Comparison of ENCODE assay signal across 8 mouse cellular contexts in genomic region chr13:58384779-58385546, GRCm38 (mm10). TPM values are rescaled to one million over a fixed set of nuclear protein-coding genes. Genes with fewer than 3 reads are reported as not detected.
DNase-seq lines count a peak whose midpoint lies in the region; ATAC-seq lines count a peak whose summit lies in the region.

2210016F16Rik (minus strand) TSS chr13:58385225.

- H3K9ac ChIP-seq in hindbrain, embryonic 16.5 days (ENCODE audit: low read depth, low read length) = peak within 1 kb of the TSS; percentile 70

- WGBS in hindbrain, embryonic 16.5 days = under 1% methylated on average over 80 of the region's 80 CpGs

- peak within 1 kb of the TSS; percentile 70 for H3K4me2 ChIP-seq in hindbrain, embryonic 16.5 days (ENCODE audit: low read length)

- peak; percentile 89 for DNase-seq in ZHBTc4 (ENCODE audit: low read depth, low spot score)
- peak; percentile 51 to 59 for DNase-seq in gastrocnemius, adult 8-10 months (ENCODE audit: low spot score in 2 of 2)
- DNase-seq in left cerebral cortex, postnatal 14 days (ENCODE audit: low spot score in 2 of 2) = peak; percentile 40 to 50
- peak; percentile 22 to 50 for DNase-seq in right cerebral cortex, adult 2 months (ENCODE audit: low spot score in 2 of 2)
- peak; percentile 63 for DNase-seq in urinary bladder, postnatal 25 days (ENCODE audit: low spot score)

- peak within 1 kb of the TSS; percentile 40; the same call in 1 of the 2 replicates for H3K27ac ChIP-seq in hindbrain, embryonic 16.5 days (ENCODE audit: low read depth, low read length)

- H3K4me1 ChIP-seq in hindbrain, embryonic 16.5 days (ENCODE audit: control insufficient read depth, insufficient read depth, low read depth, low read length) = peaks cover 6% of the 10 kb centered on the region; the same call in 1 of the 2 replicates

- no peaks in the 10 kb centered on the region for H3K27me3 ChIP-seq in hindbrain, embryonic 16.5 days (replicated peaks; ENCODE audit: control insufficient read depth, insufficient read depth, low read length)

- peak within 1 kb of the TSS; percentile 73 for H3K4me3 ChIP-seq in hindbrain, embryonic 16.5 days (ENCODE audit: low read length)

- ATAC-seq in common myeloid progenitor, adult 5-6 weeks (replicated peaks; ENCODE audit: low read depth, poor library complexity, severe bottlenecking) = peak; percentile 43
- ATAC-seq in hindbrain, embryonic 16.5 days = peak; percentile 79
- peak; percentile 60 for ATAC-seq in megakaryocyte progenitor cell, adult 5-6 weeks (replicated peaks; ENCODE audit: poor library complexity)

- H3K9me3 ChIP-seq in hindbrain, embryonic 16.5 days (ENCODE audit: control insufficient read depth, low read length) = peaks cover 15% of the 10 kb centered on the region

- H3K36me3 ChIP-seq in hindbrain, embryonic 16.5 days (ENCODE audit: control insufficient read depth, insufficient read depth, low read length) = peaks cover 24% of the 10 kb centered on the region

- intact Hi-C loops in left cerebral cortex, postnatal 14 days (cut with DNase I) = loop anchor here (2.0 to 5.0 kb wide), 2 partner anchors 157 to 226 kb away; no protein-coding TSS in a partner anchor

RNA-seq across cellular contexts. Expression of gene 2210016F16Rik, which starts in this region (rescaled TPM):
- total RNA-seq in common myeloid progenitor, adult 5-6 weeks (2017) = 10.2 and 14.8 TPM in 2 replicates
- 1 to 10 TPM; 6.3 to 7.7 (median 7.3) TPM for total RNA-seq in gastrocnemius, adult 8-10 months (2022)
- polyA plus RNA-seq in hindbrain, embryonic 16.5 days (2015; fragmentation: Nextera tagmentation; extraction: Ambion mirVana) = 22.1 and 23.7 TPM in 2 replicates
- 1 to 10 TPM; 4.5 to 5.1 TPM for total RNA-seq in left cerebral cortex, postnatal 14 days (2021)
- total RNA-seq in megakaryocyte progenitor cell, adult 5-6 weeks (2015) = 17.3 and 20.6 TPM in 2 replicates
- total RNA-seq in megakaryocyte progenitor cell, adult 5-6 weeks (2017) = 11.4 and 11.8 TPM in 2 replicates

Comparison
In these comparisons a context has a peak if more than half of its experiments do, and no peak if none do; other contexts are left out.
1. Peak in every context shown above with its lines: DNase-seq, ATAC-seq, H3K4me3 ChIP-seq and H3K27ac ChIP-seq.
2. DNase-seq: peak in every context shown above with its lines; median percentile 89 in ZHBTc4; 63 in urinary bladder, postnatal 25 days; 55 in gastrocnemius, adult 8-10 months; 45 in left cerebral cortex, postnatal 14 days; 36 in right cerebral cortex, adult 2 months.